Mouse (Mus musculus) forebrain, embryonic 15.5 days (tissue): ENCODE results near the gene Reep1. TPM values are rescaled to one million over a fixed set of nuclear protein-coding genes. Genes with fewer than 3 reads are reported as not detected.

ENCODE experiments used
- ATAC-seq: fragments of 200-750 bp; cut with Nextera tagmentation; replicated peaks from 2 replicates; pipeline ENCODE4 v1.8.0; 2017; ENCODE audit warnings: mild to moderate bottlenecking, moderate TSS enrichment, moderate library complexity
- H3K27ac ChIP-seq: fragments of 300-500 bp; sonication (generic); replicated peaks from 2 replicates; pipeline ENCODE4 v1.5.1; 2015; ENCODE audit warnings: mild to moderate bottlenecking, inconsistent platforms
- H3K27me3 ChIP-seq: fragments of 300-500 bp; sonication (generic); 2 replicates; pipeline ENCODE4 v1.6.1; 2015; ENCODE audit warnings: inconsistent platforms
- H3K36me3 ChIP-seq: fragments of 300-500 bp; sonication (generic); 2 replicates; pipeline ENCODE4 v1.6.1; 2015; ENCODE audit warnings: mild to moderate bottlenecking, inconsistent platforms
- H3K4me1 ChIP-seq: fragments of 300-500 bp; sonication (generic); 2 replicates; pipeline ENCODE4 v1.6.1; 2015; ENCODE audit warnings: inconsistent platforms
- H3K4me2 ChIP-seq: fragments of 300-500 bp; sonication (generic); replicated peaks from 2 replicates; pipeline ENCODE4 v1.6.1; 2015; ENCODE audit warnings: mild to moderate bottlenecking, inconsistent platforms
- H3K4me3 ChIP-seq: fragments of 300-500 bp; sonication (generic); 2 replicates; pipeline ENCODE4 v1.5.1; 2015; ENCODE audit warnings: mild to moderate bottlenecking, inconsistent platforms
- H3K9ac ChIP-seq: fragments of 300-500 bp; sonication (generic); replicated peaks from 2 replicates; pipeline ENCODE4 v1.6.1; 2015; ENCODE audit warnings: mild to moderate bottlenecking, inconsistent platforms
- H3K9me3 ChIP-seq: fragments of 300-500 bp; sonication (generic); 2 replicates; pipeline ENCODE4 v1.6.1; 2016; ENCODE audit warnings: inconsistent platforms
- WGBS: fragments of 180-500 bp; shearing (Covaris S2); methylation state at CpG from one replicate; pipeline ENCODE4 v1.1.7; 2015; ENCODE audit warnings: mixed read lengths; 5-methylcytosine and 5-hydroxymethylcytosine counted together
- polyA plus RNA-seq: library from polyadenylated mRNA; unstranded; fragments of >200 nt; fragmentation: Nextera tagmentation; extraction: Ambion mirVana; gene quantifications from 2 replicates; pipeline ENCODE4 v1.2.1, GENCODE M21; 2015

Gene Reep1
- polyA plus RNA-seq, 1 experiment from 2014 or later = 188 TPM

DNA sequence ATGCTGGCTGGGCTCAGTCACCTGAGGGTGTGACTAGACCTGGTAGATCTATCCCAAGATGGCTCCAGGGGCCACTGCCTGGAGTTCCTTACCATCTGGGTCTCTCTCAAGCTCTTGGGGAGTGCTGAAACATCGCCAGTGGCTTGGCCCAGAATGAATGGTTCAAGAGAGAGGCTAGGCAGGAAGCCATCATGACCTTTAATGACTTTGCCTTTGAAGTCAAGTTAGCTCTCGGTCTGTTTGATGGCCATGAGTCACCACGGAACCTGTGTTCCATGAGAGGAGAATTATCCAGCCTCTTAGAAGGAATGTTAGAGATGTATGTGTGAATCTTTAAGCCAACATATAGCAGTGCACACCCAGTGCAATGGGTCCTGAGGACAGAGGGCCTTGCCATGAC lies 92.0 kb downstream of the Reep1 start:
- Histone ChIP-seq H3K4me1 (peaks cover 4% of the 10 kb centered on the region; the same call in 1 of the 2 replicates), H3K9me3 (no peaks in the 10 kb centered on the region), H3K27ac (no peak overlapping the region), H3K4me3 (no peak overlapping the region), H3K36me3 (peaks cover 32% of the 10 kb centered on the region), H3K27me3 (no peaks in the 10 kb centered on the region), H3K4me2 (no peak overlapping the region), H3K9ac (no peak overlapping the region)
- WGBS = 87% methylated on average over 3 of the region's 3 CpGs
- no peak for ATAC-seq

DNA sequence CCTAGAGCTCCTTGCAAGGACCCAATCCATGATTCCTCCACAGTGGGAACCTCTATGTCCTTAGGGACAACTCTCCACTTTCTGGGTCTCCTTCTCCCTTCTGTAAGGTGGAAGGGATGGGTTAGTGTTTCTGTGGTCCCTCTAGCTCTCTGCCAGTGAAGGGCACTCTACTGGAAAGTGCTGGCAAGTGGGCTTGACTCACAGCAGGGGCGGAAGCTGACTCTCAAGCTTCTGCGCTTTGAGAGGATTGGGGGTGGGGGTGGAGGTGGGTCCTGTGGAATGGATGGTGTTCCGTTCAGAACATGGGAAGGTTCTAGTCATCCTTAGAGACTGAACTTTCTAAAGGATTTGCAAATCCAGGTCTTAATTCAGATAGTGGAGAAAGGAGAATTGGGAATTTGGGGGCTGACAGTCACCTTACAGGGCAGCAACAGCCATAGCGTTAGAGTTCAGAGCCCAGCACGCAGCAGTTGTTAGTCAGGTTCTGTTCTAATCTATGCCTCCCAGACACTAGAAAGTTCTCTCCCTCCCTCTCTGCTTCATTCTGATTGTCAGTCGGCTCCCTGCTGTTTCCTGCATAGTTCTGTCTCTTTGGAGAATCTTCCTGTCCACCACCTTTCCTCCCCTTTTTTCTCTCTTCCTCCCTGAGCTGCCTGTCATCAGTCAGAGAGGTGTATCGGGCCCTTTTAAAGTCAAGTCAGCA lies 93.8 kb downstream of the Reep1 start:
- WGBS = 65% methylated on average over 7 of the region's 7 CpGs
- Histone ChIP-seq H3K4me1 (peaks cover 4% of the 10 kb centered on the region; the same call in 1 of the 2 replicates), H3K27ac (no peak overlapping the region), H3K27me3 (no peaks in the 10 kb centered on the region), H3K9me3 (no peaks in the 10 kb centered on the region), H3K4me3 (no peak overlapping the region), H3K9ac (no peak overlapping the region), H3K4me2 (no peak overlapping the region), H3K36me3 (peaks cover 25% of the 10 kb centered on the region)
- no peak for ATAC-seq

GRCm38 (mm10) chr6:71801714-71802094 lies 94.3 kb downstream of the Reep1 start:
- Histone ChIP-seq H3K4me2 (no peak overlapping the region), H3K27me3 (no peaks in the 10 kb centered on the region), H3K4me3 (no peak overlapping the region), H3K36me3 (peaks cover 21% of the 10 kb centered on the region), H3K9me3 (no peaks in the 10 kb centered on the region), H3K9ac (no peak overlapping the region), H3K27ac (no peak overlapping the region), H3K4me1 (peaks cover 4% of the 10 kb centered on the region; the same call in 1 of the 2 replicates)
- WGBS = 77% methylated on average over 10 of the region's 10 CpGs
- no peak for ATAC-seq

- H3K4me1 ChIP-seq = peaks cover 4% of the 10 kb centered on the region; the same call in 1 of the 2 replicates
- 92% methylated on average over 1 of the region's 1 CpGs for WGBS
- H3K9me3 ChIP-seq = no peaks in the 10 kb centered on the region
- no peak overlapping the region for H3K4me3 ChIP-seq
- H3K4me2 ChIP-seq = no peak overlapping the region
- H3K9ac ChIP-seq = no peak overlapping the region
- H3K27me3 ChIP-seq = no peaks in the 10 kb centered on the region
- H3K27ac ChIP-seq = peak overlapping the region; percentile 80
- H3K36me3 ChIP-seq = peaks cover 18% of the 10 kb centered on the region
- peak; percentile 34; the same call in 1 of the 2 replicates for ATAC-seq
Observed at GRCm38 (mm10) chr6:71803609-71804008, 96.2 kb downstream of the Reep1 start.

GRCm38 (mm10) chr6:71804061-71804829 lies 96.9 kb downstream of the Reep1 start:
- no peak overlapping the region for H3K4me2 ChIP-seq
- no peaks in the 10 kb centered on the region for H3K9me3 ChIP-seq
- 28% methylated on average over 12 of the region's 12 CpGs for WGBS
- no peaks in the 10 kb centered on the region for H3K27me3 ChIP-seq
- peak overlapping the region; percentile 80 for H3K27ac ChIP-seq
- peaks cover 19% of the 10 kb centered on the region for H3K36me3 ChIP-seq
- ATAC-seq = peak; percentile 94
- H3K4me1 ChIP-seq = peaks cover 4% of the 10 kb centered on the region; the same call in 1 of the 2 replicates
- H3K9ac ChIP-seq = no peak overlapping the region
- H3K4me3 ChIP-seq = no peak overlapping the region

- Histone ChIP-seq H3K4me1 (peaks cover 4% of the 10 kb centered on the region; the same call in 1 of the 2 replicates), H3K4me3 (no peak overlapping the region), H3K36me3 (peaks cover 26% of the 10 kb centered on the region), H3K9ac (no peak overlapping the region), H3K27ac (no peak overlapping the region), H3K27me3 (no peaks in the 10 kb centered on the region), H3K4me2 (no peak overlapping the region), H3K9me3 (no peaks in the 10 kb centered on the region)
- 80% methylated on average over 1 of the region's 1 CpGs for WGBS
- ATAC-seq = no peak
Observed at GRCm38 (mm10) chr6:71806713-71807112, 99.4 kb downstream of the Reep1 start.

DNA sequence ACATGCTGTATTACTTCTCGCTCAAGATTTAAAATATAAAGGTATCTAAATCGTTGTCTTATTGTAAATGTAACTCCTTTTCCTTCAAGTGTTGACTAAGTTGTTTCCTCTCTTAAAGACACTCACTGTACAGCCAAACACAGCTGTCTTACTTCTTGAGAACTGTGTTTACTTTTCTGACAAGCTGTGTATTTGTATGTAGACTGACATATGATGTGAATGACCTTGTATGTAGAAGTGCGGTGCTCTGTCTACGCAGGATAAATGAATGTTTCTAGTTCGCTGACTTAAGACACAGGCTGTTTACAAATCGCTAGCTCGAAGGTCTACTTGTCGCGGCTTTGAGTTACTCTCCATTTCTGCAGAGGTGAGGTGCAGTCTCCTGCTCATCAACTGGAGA lies 102.5 kb downstream of the Reep1 start:
- Histone ChIP-seq H3K4me2 (no peak overlapping the region), H3K27me3 (no peaks in the 10 kb centered on the region), H3K4me3 (no peak overlapping the region), H3K9ac (no peak overlapping the region), H3K9me3 (no peaks in the 10 kb centered on the region), H3K36me3 (peaks cover 29% of the 10 kb centered on the region), H3K27ac (no peak overlapping the region), H3K4me1 (no peaks in the 10 kb centered on the region)
- ATAC-seq = no peak
- WGBS = 92% methylated on average over 9 of the region's 9 CpGs

GRCm38 (mm10) chr6:71812820-71813219 lies 105.5 kb downstream of the Reep1 start:
- H3K27ac ChIP-seq = no peak overlapping the region
- H3K36me3 ChIP-seq = peaks cover 52% of the 10 kb centered on the region
- no peak overlapping the region for H3K9ac ChIP-seq
- H3K4me2 ChIP-seq = no peak overlapping the region
- H3K27me3 ChIP-seq = no peaks in the 10 kb centered on the region
- WGBS = 90% methylated on average over 2 of the region's 2 CpGs
- no peak for ATAC-seq
- H3K9me3 ChIP-seq = no peaks in the 10 kb centered on the region
- no peaks in the 10 kb centered on the region for H3K4me1 ChIP-seq
- no peak overlapping the region for H3K4me3 ChIP-seq

- H3K4me1 ChIP-seq = peaks cover 11% of the 10 kb centered on the region
- no peak overlapping the region for H3K9ac ChIP-seq
- H3K27me3 ChIP-seq = no peaks in the 10 kb centered on the region
- peaks cover 33% of the 10 kb centered on the region for H3K36me3 ChIP-seq
- H3K4me2 ChIP-seq = no peak overlapping the region
- WGBS = 93% methylated on average over 5 of the region's 5 CpGs
- no peak overlapping the region for H3K27ac ChIP-seq
- no peak overlapping the region for H3K4me3 ChIP-seq
- no peak for ATAC-seq
- no peaks in the 10 kb centered on the region for H3K9me3 ChIP-seq
Observed at GRCm38 (mm10) chr6:71819764-71820292, 112.5 kb downstream of the Reep1 start.

DNA sequence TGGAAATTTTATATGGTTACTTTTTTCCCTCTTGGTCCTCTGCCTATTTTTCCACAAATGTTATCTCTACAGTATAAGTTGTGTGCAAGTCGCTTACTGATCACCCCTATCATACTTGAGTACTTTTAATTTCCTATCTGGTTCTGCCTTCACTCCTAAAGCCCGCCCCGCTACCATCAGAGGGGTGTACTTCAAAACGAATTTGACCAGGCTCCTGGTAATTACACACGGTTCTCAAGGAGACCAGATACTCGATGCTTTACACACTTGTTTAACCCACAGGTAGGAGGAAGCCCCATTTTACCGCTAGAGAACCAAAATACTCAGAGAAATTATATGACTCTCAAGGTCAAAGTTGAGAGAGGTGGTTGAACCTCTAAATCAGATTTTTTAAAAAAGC lies 115.7 kb downstream of the Reep1 start:
- Histone ChIP-seq H3K4me2 (peak overlapping the region; percentile 75), H3K36me3 (peaks cover 6% of the 10 kb centered on the region), H3K27ac (peak overlapping the region; percentile 53; the same call in 1 of the 2 replicates), H3K4me1 (peaks cover 11% of the 10 kb centered on the region), H3K27me3 (no peaks in the 10 kb centered on the region), H3K4me3 (peak overlapping the region; percentile 72), H3K9ac (peak overlapping the region; percentile 62), H3K9me3 (no peaks in the 10 kb centered on the region)
- ATAC-seq = peak; percentile 64
- 2% methylated on average over 7 of the region's 7 CpGs for WGBS

- WGBS = under 1% methylated on average over 19 of the region's 19 CpGs
- peak overlapping the region; percentile 53 for H3K27ac ChIP-seq
Observed at GRCm38 (mm10) chr6:71823488-71823887, 116.1 kb downstream of the Reep1 start.

GRCm38 (mm10) chr6:71823961-71824360 lies 116.6 kb downstream of the Reep1 start:
- Histone ChIP-seq H3K4me2 (peak overlapping the region; percentile 75), H3K9me3 (no peaks in the 10 kb centered on the region), H3K27me3 (no peaks in the 10 kb centered on the region), H3K36me3 (no peaks in the 10 kb centered on the region), H3K4me1 (peaks cover 11% of the 10 kb centered on the region), H3K4me3 (peak overlapping the region; percentile 72), H3K27ac (no peak overlapping the region), H3K9ac (peak overlapping the region; percentile 62; the same call in 1 of the 2 replicates)
- ATAC-seq = no peak
- 38% methylated on average over 3 of the region's 3 CpGs for WGBS

More at GRCm38 (mm10) chr6:71823488-71823887, 116.1 kb downstream of the Reep1 start:
- Histone ChIP-seq H3K4me2 (peak overlapping the region; percentile 75), H3K9me3 (no peaks in the 10 kb centered on the region), H3K9ac (peak overlapping the region; percentile 62), H3K27me3 (no peaks in the 10 kb centered on the region), H3K4me3 (peak overlapping the region; percentile 72), H3K36me3 (peaks cover 2% of the 10 kb centered on the region), H3K4me1 (peaks cover 11% of the 10 kb centered on the region)
- ATAC-seq = peak; percentile 92
